Mouse (Mus musculus) layer of hippocampus, adult 9-11 months (tissue): ENCODE data around the gene Pex5l.
A peak's percentile ranks its signal among the peaks of the same experiment; 100 is the strongest.

ENCODE experiments used
- DNase-seq: peaks from one replicate; pipeline ENCODE4 v3.0.0; 2022

Gene Pex5l

GRCm38 (mm10) chr3:33061428-33061827, 81.6 kb downstream of the Pex5l start:
- no peak for DNase-seq

DNA sequence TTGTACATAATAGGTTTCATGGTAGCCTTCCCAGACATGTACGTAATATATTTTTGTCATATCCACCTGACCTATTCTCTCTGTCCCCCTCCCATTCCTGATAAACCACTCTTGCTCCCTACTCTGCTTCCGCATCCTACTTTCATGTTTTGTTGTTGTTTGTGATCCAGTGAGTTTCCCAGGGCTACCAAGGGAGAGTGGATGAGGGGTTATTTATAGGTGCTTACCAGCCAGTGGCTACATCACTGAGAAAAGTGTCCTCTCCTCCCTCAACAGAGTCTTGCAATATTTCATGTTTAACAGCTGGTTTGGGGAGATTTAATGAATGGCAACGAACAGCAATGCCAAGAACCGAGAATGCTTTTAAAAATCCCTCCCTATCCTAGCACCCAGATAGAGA, 82.0 kb downstream of the Pex5l start:
- DNase-seq: no peak

- no peak for DNase-seq
Observed at GRCm38 (mm10) chr3:33060343-33060937, 82.6 kb downstream of the Pex5l start.

DNA sequence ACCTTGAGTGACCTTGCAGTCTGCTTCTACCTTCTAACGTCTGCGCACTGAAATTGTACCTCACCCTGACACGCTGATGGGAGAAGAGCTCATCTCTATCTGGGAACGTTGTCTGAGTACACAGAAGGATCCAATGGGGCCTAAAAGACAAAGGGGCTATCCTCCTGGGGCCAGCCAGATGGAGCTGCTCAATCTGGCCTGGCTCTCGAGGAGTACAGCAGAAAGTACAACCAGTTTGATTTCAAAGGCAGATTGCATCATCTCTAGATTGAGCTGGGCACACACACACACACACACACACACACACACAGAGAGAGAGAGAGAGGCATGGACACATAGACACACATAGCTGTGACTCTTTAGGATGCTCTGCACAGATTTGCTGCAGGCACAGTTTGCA, 94.7 kb downstream of the Pex5l start:
- DNase-seq: no peak

GRCm38 (mm10) chr3:33044799-33045106, 98.3 kb downstream of the Pex5l start:
- DNase-seq: no peak

GRCm38 (mm10) chr3:33043896-33044798, 98.9 kb downstream of the Pex5l start:
- no peak for DNase-seq

DNA sequence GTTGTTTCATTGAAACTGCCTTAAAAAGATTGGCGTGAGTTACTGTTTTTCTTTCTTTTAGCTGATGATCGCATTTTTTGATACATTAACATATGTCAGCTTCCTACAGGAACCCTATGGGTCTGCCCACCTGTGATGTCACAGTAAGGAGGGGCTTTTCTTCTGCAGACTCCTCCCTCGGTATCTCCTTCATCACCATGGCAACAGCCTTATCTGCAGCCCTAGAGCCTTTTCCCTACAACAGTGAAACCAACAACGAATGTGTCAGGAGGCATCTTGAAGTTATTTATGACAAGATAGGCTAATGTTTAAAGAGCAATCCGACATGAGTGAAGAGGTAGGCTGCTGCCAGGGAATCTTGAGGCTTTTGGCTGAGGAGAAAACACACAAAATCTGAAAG, 118.5 kb downstream of the Pex5l start:
- DNase-seq: peak; percentile 31

DNA sequence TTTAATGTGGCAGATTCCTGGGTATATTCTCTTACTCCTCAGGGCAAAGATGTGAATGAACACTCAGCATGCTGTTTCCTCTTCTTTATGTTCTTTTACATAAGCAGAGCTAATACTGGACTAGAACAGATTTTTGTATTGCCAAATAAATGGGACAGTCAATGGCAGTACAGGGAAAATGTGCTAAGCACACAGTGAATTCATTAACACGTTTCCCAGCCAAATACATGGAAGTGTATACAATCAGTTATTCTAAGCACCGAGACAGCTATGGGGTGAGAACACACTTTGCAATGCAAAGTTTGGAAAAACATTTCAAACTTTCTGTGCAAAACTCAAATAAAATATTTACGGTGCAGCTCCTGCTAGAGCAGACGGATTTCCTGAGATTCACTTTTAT, 139.1 kb downstream of the Pex5l start:
- no peak for DNase-seq

- DNase-seq: peak; percentile 77
Observed at GRCm38 (mm10) chr3:33001769-33002168, 141.3 kb downstream of the Pex5l start.

GRCm38 (mm10) chr3:33000383-33001015, 142.5 kb downstream of the Pex5l start:
- DNase-seq: peak; percentile 63

DNA sequence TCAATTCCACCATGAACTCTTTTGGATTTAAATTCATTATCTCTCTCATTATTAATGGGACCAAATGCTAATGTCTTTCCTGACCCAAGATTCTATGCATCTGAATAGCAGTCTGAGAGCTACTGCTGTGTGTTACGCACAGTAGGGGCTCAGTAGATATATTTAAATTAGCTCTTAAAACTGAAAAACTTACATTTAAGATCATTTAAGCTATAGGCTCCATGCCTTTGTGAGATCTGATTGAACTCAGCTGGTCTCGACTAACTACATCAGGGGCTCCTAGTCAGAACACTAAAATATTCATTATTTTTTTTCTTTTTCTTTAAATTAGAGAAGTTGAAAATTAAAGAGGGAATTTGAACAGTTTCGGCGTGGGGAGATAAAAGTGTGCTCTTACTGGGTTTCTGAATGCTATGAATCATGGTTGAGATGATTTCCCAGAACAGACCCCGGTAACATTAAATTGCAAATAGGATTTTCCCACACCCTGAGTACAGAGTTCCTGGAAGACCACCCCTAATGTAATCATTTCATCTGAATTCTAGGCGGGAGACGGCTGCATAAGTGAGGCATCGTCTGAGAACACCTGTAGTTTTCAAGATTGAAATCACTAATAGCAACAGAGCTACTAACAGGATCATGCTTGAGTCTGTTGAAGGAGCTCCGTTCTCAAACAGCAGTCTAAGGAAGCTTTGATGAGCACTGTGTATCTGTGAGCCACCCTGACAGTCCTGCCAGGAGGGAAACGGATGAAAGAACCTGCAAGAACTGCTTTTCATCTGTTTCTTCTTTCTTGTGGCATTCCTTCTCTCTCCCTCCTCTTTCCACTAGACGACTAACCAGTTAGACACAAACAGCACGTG, 151.1 kb downstream of the Pex5l start:
- DNase-seq: no peak

DNA sequence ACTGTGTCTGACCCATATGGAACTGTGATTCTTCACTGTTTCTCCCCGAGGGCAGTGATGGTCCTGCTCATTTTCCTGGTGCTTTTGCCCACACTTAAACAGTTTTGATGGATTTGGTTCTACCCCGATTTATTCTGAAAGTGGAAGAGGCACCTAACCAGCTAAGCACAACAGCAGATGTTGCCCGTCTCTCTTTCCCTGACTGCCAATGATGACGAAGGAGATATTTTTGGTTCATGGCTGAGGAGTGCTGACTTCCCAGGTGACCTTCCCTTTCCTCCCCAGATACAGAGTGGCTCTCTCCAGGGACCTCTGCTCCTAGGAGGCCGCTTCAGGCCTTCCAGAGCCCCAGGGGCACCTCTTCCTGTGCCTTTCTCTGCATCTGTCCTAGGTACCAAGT, 155.2 kb downstream of the Pex5l start:
- DNase-seq: no peak

DNA sequence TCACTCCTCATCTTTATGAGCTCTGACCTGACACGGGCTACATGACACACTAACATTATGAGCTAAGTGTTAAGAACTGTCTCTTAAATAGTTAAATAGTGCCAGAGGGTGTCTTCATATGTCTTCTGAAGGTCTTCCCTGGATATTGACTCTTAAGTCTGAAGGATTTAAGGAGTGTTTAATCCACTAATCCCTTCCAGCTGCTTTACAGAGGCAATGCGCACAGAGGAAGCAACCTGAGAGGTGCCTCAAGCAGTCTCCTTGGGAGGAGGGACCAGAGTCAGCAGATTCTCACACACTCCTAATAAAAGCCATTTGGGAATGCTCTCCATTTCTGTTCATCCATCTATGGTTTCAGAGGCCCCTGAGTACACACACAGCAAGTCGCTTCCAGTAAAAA, 157.9 kb downstream of the Pex5l start:
- no peak for DNase-seq

DNA sequence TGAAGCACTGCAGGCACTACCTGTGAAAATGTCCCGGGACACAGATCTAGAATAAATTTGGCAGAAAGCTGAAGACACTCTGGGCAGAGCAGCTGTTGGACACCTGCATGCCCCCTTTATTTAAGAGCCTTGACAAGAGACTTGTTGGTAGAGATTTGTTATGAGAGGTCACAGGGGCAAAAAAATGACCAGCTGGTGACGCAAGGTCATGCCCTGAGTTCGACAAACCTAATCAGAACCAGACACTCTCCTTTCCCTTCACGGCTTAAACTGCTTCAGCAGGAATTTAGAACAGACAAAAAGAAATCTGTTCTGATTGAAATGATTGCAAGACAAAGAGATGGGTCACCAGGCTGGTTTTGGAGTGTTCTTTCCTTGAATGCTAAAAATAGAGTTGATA, 163.1 kb downstream of the Pex5l start:
- no peak for DNase-seq

DNA sequence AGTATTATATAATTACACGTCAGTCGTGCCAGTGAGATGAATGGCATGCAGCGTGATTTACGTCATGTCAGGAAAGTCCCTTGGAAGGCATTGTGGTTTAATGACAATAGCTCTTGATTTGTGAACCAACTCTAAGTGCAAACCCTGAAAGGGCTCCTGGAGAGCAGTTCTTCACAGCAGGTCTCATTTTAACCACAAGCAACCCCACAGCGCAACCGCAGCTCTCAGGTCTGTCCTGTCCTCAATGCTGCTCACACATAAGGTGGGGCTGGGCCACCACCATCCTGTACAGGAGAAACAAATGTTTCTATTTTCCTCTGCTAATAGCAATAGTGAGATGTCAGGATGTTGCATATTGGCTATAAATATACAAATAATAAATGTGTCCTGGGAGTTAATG, 163.8 kb downstream of the Pex5l start:
- DNase-seq: no peak

DNA sequence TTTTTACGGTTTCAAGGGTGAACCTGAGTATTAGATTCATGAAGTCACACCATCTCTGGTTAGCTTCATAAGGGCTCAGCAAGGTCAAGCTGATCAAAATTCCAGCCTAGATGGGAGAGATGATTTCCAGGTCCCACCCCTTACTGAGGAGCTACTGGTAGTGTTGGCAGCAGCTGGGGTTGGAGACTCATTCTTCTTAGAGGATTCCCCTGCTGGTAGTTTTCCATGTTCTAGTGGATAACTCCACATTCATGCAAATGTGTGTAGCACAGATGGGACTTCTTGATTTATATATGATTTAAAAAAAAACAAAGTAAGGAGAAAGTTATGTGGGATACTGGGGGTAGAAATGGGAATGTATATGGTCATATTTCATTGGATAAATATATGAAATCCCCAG, 172.8 kb downstream of the Pex5l start:
- no peak for DNase-seq

- DNase-seq: peak; percentile 53
Observed at GRCm38 (mm10) chr3:32968671-32969425, 174.2 kb downstream of the Pex5l start.

GRCm38 (mm10) chr3:32965528-32965927, 177.5 kb downstream of the Pex5l start:
- no peak for DNase-seq

DNA sequence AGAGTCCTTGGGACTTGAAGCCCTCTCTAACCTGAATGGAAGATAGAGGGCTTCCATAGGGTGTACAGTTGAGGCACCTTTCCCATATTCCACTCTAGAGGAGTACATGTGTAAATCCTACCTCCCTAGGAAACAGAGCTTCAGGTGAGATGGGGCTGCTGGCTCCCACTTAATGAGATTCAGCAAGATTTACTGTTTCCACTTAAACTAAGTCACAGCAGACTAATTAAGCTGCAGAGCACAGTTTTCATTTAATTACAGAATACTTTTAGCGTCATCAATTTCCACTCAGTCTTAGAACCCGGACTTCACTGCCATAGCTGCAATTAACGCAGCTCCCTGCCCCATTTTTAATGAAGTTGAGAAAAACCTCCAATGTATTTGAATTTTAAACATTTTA, 181.6 kb downstream of the Pex5l start:
- DNase-seq: no peak

DNA sequence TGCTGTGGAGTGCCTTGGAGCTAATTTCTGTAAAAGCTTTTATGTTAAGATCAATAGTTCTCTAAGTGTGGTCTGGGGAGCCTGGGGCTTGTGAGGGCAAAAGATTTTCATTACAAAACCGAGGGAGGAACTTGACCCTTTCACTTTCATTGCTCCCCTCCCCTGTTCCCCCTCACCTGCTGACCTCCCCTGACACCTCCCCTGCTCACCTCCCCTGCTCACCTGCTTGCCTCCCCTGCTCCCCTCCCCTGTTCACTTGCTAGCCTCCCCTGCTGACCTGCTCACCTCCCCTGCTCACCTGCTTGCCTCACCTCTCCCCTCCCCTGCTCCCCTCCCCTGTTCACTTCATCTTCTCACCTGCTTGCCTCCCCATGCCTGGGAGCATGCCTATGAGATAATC, 191.7 kb downstream of the Pex5l start:
- DNase-seq: no peak

- DNase-seq: no peak
Observed at GRCm38 (mm10) chr3:32947486-32947885, 195.6 kb downstream of the Pex5l start.

DNA sequence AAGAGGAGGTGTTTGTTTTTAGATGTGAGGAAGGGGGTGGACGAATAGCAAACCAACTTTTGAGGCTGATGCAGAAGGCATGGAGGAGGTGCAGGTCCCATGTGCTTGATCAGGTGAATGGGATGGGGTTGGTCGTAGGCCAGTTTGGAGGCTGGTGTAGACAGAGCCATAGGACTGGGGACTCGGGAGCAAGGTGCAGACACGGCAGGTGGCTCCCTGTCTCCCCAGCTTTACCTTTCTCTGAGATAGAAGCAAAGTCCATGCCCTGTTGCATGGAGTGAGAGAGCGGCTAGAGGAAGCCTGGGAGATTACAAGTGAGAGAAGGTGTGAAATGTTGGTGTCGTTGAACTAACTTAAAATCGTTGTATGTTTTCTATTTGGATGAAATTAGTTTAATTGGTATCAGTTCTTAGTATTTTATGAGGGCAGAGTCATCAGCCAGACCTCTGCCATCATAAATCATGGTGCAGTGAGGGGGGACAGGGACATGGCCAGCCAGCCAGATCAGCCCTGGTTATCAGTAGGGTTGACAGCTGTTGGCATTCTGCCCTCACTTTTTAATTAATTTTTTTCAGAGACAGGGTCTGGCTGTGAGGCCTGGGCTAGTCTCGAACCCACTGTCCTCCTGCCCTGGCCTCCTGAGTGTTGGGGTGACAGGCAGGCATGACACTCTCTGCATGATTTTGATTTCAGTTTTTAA, 203.1 kb downstream of the Pex5l start:
- DNase-seq: no peak
